Mouse (Mus musculus): ENCODE measurements at regions not wholly inside any gene's neighbourhood (a gene's known extent, or its start where the extent isn't known, plus 50 kb on each side); places are given as distances from the start of the nearest gene placed in this dataset.
"Not testable (repeated sequence)": the region's sequence is repeated elsewhere in the genome, so short reads cannot be mapped to it uniquely, and the experiment has no call there.

DNA sequence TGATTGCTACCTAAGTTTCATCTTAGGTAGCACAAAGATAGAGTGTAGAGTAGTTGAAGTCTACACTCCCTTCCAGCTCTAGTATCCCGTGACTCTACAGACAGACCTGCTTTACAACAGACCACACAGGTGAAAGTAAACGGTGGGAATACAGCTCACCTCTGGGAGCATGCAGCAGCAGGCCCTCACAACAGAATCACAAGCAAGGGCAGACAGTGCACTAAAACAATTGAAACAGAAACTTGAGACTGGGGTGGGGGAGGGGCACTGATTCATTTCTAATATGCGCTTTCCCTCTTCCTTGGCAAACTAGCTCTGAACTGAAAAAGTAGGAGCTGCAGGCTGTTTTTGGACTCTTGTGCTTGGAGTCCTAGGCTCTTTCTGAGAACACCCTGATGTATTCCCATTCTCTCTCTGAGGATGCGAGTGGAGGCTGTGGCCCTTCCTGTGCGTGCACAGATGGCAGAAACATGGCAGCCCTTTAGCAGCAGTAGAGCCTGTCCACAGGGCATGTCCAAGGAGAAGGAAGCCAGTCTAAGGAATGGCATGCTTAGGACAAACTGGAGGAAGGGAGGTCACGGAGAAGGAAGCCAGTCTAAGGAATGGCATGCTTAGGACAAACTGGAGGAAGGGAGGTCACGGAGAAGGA, 152.5 kb upstream of the Unc93a2 start:
- no peak for DNase-seq (ENCODE audit: low spot score in 2 of 2)

DNA sequence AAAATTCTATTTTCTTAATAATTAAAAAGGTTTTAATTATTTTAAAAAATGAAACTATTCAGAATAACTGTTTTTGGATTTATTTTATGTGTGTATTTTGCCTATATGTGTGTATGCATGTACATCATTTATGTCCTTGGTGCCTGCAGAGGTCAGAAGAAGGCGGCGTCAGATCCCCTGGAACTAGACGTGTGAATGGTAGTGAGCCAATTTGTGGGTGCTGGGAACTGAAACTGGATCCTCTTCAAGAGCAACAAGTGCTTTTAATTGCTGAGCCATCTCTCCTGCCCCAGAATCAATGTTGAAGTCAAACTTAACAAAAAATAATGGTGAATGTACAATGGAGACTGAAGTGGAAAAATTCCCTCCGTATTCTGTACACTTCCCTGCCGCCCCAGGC, 151.9 kb upstream of the Unc93a2 start:
- DNase-seq (ENCODE audit: low spot score in 2 of 2) = no peak

DNA sequence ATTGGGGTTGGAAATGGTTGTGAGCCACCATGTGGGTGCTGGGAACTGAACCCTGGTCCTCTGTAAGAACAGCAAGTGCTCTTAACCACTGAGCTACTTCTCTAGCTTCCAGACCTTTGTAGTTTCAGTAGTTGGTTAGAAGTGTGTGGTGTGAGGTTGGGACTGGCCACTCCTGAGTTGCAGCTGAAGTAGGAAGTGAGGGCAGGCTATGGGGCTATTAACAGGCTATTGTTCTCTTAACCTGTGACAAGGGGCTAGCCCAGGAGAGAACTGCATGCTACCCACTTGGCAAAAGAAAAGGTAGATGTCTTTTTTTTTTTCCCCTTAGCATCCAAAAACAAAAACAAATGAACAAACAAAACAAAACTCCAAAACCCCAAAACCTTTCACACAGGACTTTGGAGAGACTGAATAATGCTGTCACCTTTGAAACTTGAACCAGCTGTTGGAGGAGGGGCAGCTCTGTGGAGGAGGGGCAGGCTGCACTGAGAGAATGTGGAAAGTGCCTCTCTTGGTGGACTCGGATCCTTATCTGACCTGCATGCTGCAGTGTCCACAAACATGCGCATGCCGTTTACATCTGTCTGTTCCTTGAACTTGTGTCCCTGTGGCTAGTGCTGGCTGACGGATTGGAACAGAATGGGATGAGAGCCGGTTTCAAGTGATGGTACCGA, 149.3 kb upstream of the Unc93a2 start:
- DNase-seq (ENCODE audit: low spot score in 2 of 2) = no peak

DNA sequence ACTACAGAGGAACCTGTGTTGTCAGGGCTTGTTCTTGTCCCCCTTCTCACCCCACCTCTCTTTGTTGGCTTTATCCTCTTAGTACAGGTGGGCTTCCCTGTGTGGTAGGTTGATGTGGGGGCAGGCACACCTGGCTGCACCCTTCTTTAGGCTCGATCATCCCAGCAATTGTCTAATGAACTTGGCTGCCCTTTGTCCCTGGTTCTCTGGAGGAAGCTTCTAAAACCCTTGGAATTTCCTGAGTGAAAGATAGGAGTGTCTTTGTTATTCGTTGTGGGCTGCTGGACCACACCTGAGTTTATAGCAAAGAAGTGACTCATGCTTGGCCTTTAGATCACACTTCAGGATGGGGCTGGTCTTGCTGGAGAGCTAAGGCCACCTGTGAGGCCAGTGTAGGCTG, 148.3 kb upstream of the Unc93a2 start:
- DNase-seq (ENCODE audit: low spot score in 2 of 2) = no peak

DNA sequence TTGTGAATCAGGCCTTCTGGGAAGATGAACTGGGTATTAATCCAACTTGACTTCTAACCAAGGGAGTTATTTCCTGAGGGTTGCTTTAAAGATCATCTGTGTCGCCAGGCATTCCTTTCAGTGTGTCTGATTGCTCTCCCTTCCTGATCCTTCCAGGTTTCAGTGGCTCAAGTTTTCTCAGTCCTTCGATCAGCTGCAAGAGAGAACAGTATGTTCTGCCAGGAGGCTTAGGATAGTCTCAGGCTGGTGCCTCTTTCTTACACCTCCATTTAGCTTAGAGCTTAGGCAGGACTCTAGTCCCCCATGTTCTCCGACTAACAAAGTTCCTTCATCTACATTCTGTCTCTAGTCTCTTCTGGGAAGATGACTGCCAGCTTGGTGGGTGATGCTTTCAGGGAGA, 147.4 kb upstream of the Unc93a2 start:
- no peak for DNase-seq (ENCODE audit: low spot score in 2 of 2)

DNA sequence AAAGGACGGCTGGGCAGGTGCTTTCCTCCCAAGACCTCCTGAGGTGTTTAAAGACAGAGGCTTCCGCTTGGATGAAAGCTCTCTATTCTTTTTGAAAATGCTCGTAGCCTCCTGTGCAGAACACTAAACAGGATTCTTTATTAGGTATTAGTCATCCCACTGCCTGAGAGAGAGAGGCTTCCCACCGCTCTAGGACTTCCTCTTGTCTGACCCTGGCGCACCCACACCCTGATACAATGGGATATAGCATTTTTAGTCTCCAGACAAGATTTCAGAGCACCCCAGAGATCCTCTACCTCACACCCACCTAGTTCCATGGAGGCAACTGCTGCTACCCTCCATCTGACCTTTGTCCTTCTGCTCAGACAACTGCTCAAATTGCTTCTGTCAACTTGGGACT, 144.0 kb upstream of the Unc93a2 start:
- DNase-seq (ENCODE audit: low spot score in 2 of 2) = no peak

DNA sequence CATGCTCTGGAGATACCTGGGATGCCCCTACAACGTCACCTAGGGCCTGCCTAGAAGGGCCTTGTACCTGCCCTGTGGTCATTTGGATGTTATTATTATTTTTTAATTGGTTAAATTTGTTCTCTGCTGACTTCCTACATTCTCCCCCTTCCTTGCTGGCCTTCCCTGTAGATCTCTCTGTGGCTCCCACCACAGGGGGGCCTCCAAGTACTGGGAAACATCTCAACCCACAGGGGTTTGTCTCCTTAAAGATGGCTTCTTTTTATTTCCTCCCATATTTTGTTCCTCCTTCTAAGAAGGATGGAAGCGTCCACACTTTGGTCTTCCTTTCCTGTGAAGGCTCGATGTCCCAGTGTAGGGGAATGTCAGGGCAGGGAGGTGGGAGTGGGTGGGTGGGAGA, 142.4 kb upstream of the Unc93a2 start:
- DNase-seq (ENCODE audit: low spot score in 2 of 2) = no peak

DNA sequence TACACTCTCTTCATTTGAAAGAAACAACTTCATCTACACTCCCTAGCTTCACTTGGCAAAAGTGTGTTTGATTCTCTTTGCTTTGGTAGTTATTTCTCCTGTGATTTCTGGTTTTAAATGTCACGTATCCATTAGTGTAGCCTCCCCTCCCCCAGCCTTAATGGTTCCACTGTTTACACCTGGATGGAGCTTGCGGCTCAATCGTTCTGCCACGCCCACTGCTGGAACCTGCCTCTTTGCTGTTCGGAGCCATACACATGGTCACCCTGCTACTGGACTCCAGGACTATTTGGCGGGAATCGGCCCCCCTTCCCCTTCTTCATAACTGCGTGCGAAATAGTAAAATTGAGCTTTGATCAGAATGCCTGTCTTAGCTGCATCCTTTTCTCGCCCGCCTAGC, 139.2 kb upstream of the Unc93a2 start:
- not testable (repeated sequence) for DNase-seq (ENCODE audit: low spot score in 2 of 2)

DNA sequence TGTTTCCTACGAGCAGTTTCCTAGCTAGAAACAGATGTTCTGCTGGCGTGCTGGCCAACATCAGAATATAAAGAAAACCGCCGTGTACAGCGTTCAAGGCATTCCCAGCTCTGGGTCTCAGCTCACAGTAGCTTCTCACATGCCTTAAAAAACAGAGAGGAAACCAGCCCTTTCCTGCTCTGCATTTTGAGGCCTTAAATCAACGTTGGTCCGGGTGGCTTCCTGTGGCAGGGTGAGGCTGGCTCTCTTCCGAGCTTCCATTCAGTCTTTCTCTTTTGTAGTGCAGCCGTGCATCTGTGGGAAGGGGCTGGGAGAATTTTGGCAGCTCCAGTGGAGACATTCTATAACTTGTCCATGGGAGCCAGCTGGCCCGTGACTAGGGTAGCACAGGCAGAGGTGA, 135.9 kb upstream of the Unc93a2 start:
- DNase-seq (ENCODE audit: low spot score in 2 of 2) = no peak

Data from cerebellum, postnatal 4 days (tissue).